Mouse (Mus musculus) cerebellum, adult 2 months (tissue): ENCODE measurements at regions not wholly inside any gene's neighbourhood (a gene's known extent, or its start where the extent isn't known, plus 50 kb on each side); places are given as distances from the start of the nearest gene placed in this dataset.

Experiments
- DNase-seq, 2 experiments: peaks; one replicate each; pipeline ENCODE4 v3.0.0; 2021
- H3K27ac ChIP-seq: fragments of 200-500 bp; 2 replicates; pipeline ENCODE4 v1.5.1; 2012; ENCODE audit warnings: low read length, control low read depth, inconsistent platforms; ENCODE audit not compliant: insufficient read depth
- H3K27me3 ChIP-seq: fragments of 200-500 bp; 2 replicates; pipeline ENCODE4 v1.6.1; 2012; ENCODE audit warnings: inconsistent platforms, mild to moderate bottlenecking, low read length, moderate library complexity; ENCODE audit not compliant: control insufficient read depth, insufficient read depth
- H3K4me1 ChIP-seq: fragments of 200-500 bp; 2 replicates; pipeline ENCODE4 v1.6.1; 2011; ENCODE audit warnings: low read length; ENCODE audit not compliant: control insufficient read depth, insufficient read depth
- H3K4me3 ChIP-seq: fragments of 200-500 bp; replicated peaks from 2 replicates; pipeline ENCODE3; 2011; ENCODE audit warnings: mild to moderate bottlenecking, low read depth, low read length, control low read depth; ENCODE audit not compliant: insufficient read depth
- CTCF ChIP-seq: fragments of 200-500 bp; IDR thresholded peaks from 2 replicates; pipeline ENCODE4 v1.5.1; 2011; ENCODE audit warnings: low read depth, mild to moderate bottlenecking, control low read depth, low read length, moderate library complexity, borderline replicate concordance; ENCODE audit not compliant: insufficient read depth
- POLR2A ChIP-seq: fragments of 200-500 bp; IDR thresholded peaks from 2 replicates; pipeline ENCODE4 v1.6.1; 2011; ENCODE audit warnings: low read length, control low read depth, borderline replicate concordance; ENCODE audit not compliant: insufficient read depth
- WGBS: fragments of 180-500 bp; shearing (Covaris S2); methylation state at CpG from one replicate; pipeline ENCODE4 v1.1.7; 2018; 5-methylcytosine and 5-hydroxymethylcytosine counted together

DNA sequence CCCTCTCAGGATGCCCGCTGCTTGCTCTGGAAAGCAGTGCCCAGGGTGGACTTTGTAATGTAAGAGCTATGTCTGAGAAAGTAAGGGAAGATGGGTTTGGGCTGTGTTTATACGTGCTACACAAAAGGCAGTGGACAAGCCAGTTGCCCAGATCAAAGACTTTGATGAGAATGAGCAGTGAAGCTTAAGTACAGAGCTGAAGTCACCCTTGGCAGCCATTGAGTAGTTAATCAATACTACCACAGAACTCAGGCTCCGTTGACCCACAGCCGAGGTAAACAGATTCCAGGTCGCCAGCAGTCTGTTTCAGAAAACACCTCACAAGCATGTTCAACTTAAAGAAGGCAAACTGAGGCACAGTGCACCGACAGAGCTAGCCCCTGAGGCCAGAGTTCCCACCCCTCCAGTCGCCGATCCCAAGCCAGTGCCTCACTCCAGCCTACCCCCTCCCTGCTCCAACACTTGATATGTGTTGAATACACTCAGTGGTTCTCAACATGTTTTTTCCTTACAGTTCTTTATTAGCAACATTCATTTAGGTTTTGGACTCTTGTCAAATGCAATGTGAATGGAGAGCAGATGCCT is 230.3 kb upstream of the G2e3 start:
- Histone ChIP-seq H3K4me1 (peaks cover 6% of the 10 kb centered on the region; the same call in 1 of the 2 replicates), H3K4me3 (no peak overlapping the region), H3K27me3 (no peaks in the 10 kb centered on the region), H3K27ac (no peak overlapping the region)
- WGBS = 35% methylated on average over 8 of the region's 8 CpGs
- no peak for TF ChIP-seq POLR2A
- no peak for TF ChIP-seq CTCF
- peak in 1 of 2 experiments; percentile 15 for DNase-seq

DNA sequence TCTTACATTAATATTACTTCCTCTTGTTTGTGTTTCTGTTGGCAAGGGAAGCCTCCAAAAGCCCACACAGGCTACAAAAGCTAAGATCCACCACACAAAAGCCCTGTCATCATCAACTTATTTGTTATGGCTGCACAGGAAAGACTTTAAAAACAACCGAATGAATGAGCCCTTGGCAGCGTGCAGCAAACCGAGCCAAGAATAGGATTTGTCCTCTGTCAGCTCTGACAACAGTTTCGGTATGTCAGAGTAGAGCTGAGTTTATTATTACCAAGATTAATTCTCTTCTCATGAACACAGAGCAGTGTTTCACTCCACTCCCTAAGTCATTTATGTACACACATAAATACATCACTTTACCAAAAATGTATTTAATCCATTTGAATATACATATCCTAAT is 236.1 kb upstream of the G2e3 start:
- TF ChIP-seq CTCF = no peak
- 47% methylated on average over 4 of the region's 4 CpGs for WGBS
- Histone ChIP-seq H3K27ac (no peak overlapping the region), H3K4me3 (no peak overlapping the region), H3K27me3 (no peaks in the 10 kb centered on the region), H3K4me1 (no peaks in the 10 kb centered on the region)
- DNase-seq = no peak

DNA sequence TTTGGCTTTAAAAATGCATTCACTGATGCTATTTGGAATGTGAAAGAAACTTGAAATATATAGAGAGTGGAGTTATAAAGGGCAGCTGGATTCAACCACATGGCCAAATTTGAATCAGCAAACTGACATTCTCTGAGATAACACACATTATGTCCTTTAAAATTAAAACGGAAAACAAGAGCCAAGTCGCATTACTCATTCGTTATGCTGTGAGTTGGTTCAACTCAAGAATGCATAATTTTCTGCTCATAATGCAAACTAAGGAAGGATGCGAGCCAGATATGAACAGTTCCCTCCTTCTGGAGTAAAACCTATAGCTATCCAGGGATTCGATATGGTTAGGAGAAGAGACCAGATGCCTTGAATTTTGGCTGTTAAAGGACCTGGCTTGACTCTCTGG is 239.8 kb upstream of the G2e3 start:
- TF ChIP-seq CTCF (no peak), POLR2A (no peak)
- Histone ChIP-seq H3K4me3 (no peak overlapping the region), H3K27me3 (no peaks in the 10 kb centered on the region), H3K4me1 (no peaks in the 10 kb centered on the region), H3K27ac (no peak overlapping the region)
- no peak for DNase-seq
- WGBS = 54% methylated on average over 5 of the region's 5 CpGs

DNA sequence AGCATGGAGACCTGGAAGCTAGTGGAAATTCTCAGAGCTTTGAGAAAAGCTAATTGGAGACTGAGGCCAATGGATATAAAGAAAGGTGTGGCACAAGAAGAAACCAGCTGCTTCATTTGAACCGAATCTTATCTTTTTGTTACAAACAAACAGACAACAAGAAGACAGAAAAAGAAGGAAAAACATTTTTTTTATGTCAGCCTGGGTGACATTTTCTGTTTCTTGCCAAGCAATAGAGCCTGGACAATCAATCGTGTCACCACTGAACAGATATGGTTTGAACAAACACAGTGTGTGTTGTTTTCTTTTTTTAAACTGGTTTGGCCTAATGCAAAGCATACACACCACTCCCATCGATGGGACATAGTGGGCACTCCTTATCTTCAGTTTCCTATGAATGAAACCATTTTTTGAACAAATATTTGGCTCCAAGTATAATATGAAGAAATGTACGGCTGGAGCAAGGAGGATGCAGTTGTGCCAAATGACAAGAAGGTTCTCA is 244.3 kb upstream of the G2e3 start:
- WGBS = 82% methylated on average over 4 of the region's 4 CpGs
- Histone ChIP-seq H3K4me3 (no peak overlapping the region), H3K27ac (no peak overlapping the region), H3K4me1 (no peaks in the 10 kb centered on the region), H3K27me3 (no peaks in the 10 kb centered on the region)
- no peak for DNase-seq
- TF ChIP-seq POLR2A (no peak), CTCF (no peak)

DNA sequence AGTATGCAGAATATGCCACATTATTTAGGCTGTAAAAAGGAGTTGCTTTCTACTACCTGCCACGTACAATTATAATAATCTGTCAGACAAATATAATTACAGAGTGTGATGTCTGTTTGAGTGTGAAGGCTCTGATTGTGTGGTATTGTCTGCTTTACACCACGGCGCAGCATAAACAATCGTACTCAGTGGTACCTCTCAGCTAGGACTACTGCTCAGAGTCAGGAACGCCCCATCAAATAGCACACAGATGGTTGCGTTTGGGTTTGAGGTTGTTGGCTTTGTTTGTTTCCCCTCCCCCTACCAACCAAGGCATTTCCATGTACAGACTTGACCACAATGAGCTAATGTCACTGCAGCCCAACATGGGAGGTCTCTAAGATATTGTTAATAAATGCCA is 246.2 kb upstream of the G2e3 start:
- Histone ChIP-seq H3K27me3 (no peaks in the 10 kb centered on the region), H3K4me3 (no peak overlapping the region), H3K4me1 (no peaks in the 10 kb centered on the region), H3K27ac (no peak overlapping the region)
- no peak for TF ChIP-seq CTCF
- no peak for TF ChIP-seq POLR2A
- WGBS = 59% methylated on average over 6 of the region's 6 CpGs
- no peak for DNase-seq

DNA sequence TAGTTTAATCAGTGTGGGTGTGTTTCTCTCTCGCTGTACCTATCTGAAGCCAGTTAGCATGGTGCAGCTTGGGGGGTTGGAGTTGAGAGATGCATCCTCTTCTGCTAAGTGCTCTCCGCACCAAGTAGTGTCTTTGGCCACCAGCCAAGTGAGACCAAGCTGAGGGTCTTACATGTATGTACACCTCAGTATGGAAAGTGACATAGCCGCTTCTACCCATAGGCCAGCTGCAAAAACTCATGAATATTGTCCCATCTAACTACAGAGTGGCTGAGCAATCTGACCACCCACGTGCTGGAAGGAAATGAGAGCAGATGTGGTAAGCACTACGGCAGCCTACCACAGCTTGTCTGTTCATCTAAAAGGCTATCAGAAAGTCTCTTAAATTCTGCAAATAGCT is 247.0 kb upstream of the G2e3 start:
- TF ChIP-seq CTCF (no peak), POLR2A (no peak)
- no peak overlapping the region for H3K27ac ChIP-seq
- DNase-seq = no peak
- no peaks in the 10 kb centered on the region for H3K4me1 ChIP-seq
- WGBS = 48% methylated on average over 5 of the region's 5 CpGs
- no peaks in the 10 kb centered on the region for H3K27me3 ChIP-seq
- H3K4me3 ChIP-seq = no peak overlapping the region

DNA sequence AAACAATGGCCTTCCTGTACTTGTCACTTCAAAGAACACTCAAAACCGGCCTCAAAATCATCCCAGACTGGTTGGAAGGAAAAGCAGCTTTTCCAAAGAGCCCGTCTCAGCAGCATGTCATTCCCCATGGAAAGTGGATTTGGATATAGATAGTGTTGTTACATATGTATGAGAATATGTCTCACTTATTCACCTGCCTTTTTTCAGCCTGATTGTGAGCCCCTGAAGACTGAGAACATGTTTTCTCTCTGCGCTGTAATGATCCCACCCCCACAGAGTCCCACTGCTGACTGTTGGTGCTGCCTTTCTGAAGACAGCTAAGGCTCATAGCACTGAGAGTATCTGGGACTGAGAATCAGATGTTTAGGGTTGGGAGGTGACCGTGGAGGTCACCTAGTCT is 251.9 kb upstream of the G2e3 start:
- Histone ChIP-seq H3K4me3 (no peak overlapping the region), H3K27ac (no peak overlapping the region), H3K27me3 (no peaks in the 10 kb centered on the region), H3K4me1 (no peaks in the 10 kb centered on the region)
- TF ChIP-seq CTCF (no peak), POLR2A (no peak)
- 89% methylated on average over 4 of the region's 4 CpGs for WGBS
- no peak for DNase-seq

DNA sequence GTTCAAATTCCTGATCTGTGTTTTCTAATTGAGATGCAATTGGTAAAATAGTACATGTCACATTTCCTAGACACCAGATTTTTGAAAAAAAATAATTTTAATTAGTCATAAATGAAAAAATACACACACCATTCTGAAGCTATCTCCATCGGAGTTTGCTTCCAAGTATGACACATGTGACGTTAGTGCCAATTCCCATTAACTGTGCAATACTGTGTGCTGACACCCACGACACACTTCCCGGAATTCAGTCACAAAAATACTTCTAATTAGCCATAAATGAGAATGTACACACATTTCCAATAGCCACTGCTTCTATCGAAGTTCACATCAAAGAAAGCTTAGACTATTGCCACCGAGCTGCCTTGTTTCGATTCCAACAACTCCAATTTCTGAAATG is 258.5 kb upstream of the G2e3 start:
- TF ChIP-seq CTCF (no peak), POLR2A (no peak)
- Histone ChIP-seq H3K27me3 (no peaks in the 10 kb centered on the region), H3K27ac (no peak overlapping the region), H3K4me1 (no peaks in the 10 kb centered on the region), H3K4me3 (no peak overlapping the region)
- WGBS = 80% methylated on average over 7 of the region's 7 CpGs
- DNase-seq = no peak

DNA sequence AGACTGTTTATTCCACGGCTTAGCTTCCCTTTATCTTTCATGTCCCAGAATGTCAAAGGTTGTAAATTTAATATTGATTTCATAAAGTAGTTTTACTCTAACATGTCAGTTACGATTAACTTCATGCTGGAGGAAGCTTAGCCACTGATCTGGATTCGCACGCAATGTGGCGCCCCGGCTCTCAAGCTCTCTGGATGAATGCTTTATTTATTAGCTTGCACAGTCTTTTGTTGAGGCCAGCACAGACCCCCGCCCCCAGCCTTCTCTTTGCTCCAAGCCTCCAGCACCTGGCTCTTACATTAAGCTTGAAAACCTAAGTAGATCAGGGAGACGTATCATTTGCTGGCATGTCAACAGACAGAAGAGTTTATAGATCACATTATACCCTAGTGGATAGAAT is 266.1 kb upstream of the G2e3 start:
- WGBS = 21% methylated on average over 8 of the region's 8 CpGs
- Histone ChIP-seq H3K27ac (no peak overlapping the region), H3K27me3 (no peaks in the 10 kb centered on the region), H3K4me3 (no peak overlapping the region), H3K4me1 (no peaks in the 10 kb centered on the region)
- DNase-seq = no peak
- TF ChIP-seq CTCF (no peak), POLR2A (no peak)
